Mouse (Mus musculus): ENCODE results near the gene Acsf3.
A peak's percentile ranks its signal among the peaks of the same experiment; 100 is the strongest.

Gene Acsf3

GRCm38 (mm10) chr8:122852546-122852905 is 77.2 kb downstream of the Acsf3 start:
- peak; percentile 94 for DNase-seq

- peak; percentile 88 for DNase-seq
Measured at GRCm38 (mm10) chr8:122853340-122853771, 78.1 kb downstream of the Acsf3 start.

- no peak for DNase-seq
Measured at GRCm38 (mm10) chr8:122854388-122854787, 79.1 kb downstream of the Acsf3 start.

- DNase-seq = no peak
Measured at GRCm38 (mm10) chr8:122855123-122855522, 79.8 kb downstream of the Acsf3 start.

GRCm38 (mm10) chr8:122856288-122856687 is 81.0 kb downstream of the Acsf3 start:
- DNase-seq = peak; percentile 71

- DNase-seq = no peak
Measured at GRCm38 (mm10) chr8:122859843-122860242, 84.6 kb downstream of the Acsf3 start.

GRCm38 (mm10) chr8:122864719-122865129 is 89.4 kb downstream of the Acsf3 start:
- no peak for DNase-seq

GRCm38 (mm10) chr8:122865441-122865840 is 90.2 kb downstream of the Acsf3 start:
- DNase-seq = no peak

GRCm38 (mm10) chr8:122866231-122866630 is 90.9 kb downstream of the Acsf3 start:
- no peak for DNase-seq

Data from cerebellum, adult 9-10 months (tissue).